Mouse (Mus musculus) adrenal gland, postnatal 14 days (tissue): ENCODE results near the gene Cstb. TPM values are rescaled to one million over a fixed set of nuclear protein-coding genes. Genes with fewer than 3 reads are reported as not detected.

ENCODE experiments used
- DNase-seq: peaks from one replicate; pipeline ENCODE4 v3.0.0; 2021; ENCODE audit warnings: mixed read lengths
- microRNA-seq, 2 experiments: library from miRNA; unstranded; fragments of <30 nt; microRNA quantifications; one replicate each; pipeline ENCODE4 v1.2.0; 2021
- total RNA-seq: library from RNA; stranded (reverse); gene quantifications from 2 replicates; pipeline ENCODE4 v1.2.3, GENCODE M21; 2021

Gene Cstb
- total RNA-seq, 1 experiment from 2014 or later: 179 TPM

DNA sequence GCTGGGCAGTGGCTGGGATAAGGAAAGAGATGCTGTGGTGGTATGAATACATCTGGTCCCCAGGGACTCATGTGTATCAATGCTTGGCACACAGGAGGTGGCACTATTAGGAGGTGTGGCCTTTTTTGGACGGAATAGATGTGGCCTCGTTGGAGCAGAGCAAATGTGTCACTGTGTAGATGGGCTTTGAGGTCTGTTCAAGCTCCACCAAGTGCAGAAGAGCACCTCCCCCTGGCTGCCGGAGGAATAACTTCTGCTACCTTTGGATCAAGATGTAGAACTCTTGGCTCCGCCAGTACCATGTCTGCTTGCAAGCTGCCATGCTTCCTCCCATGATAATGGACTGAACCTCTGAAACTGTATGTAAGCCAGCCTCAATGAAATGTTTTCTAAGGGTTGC, 36.3 kb downstream of the Cstb start:
- no peak for DNase-seq

DNA sequence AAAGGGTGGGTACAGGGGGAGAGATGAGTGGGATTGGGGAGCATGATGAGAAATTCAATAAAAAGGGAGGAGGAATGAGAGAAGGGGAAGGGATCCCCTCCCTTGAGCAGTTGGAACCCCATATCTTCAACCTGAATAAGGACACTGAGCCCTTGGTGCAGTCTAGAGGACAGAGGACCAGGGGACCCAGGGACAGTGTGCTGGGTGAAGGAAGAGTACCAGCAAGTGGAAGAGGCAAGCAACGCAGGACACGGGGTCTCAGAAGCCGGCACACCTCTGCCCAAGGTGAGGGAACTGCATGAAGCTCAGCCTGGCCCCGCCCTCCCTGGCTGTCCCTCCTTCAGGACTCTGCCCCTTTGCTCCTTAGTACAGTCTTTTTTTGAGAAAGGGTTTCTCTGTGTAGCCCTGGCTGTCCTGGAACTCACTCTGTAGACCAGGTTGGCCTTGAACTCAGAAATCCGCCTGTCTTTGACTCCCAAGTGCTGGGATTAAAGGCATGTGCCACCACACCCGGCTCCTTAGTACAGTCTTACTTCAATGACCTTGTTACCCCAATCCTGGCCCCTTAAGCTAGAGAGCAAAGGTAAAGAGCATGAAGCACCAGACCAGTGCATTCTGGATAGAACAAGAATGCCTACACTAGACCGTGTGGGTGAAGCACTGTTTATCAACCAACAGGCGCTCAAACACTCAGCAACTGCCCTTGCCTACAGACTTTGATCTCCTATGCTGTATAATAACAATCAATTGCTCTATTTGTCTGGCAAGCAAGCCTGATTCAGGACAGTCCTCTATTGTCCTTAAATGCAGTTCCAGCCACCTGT, 37.7 kb downstream of the Cstb start:
- DNase-seq: no peak

- no peak for DNase-seq
Measured at GRCm38 (mm10) chr10:78463769-78464167, 38.3 kb downstream of the Cstb start.

DNA sequence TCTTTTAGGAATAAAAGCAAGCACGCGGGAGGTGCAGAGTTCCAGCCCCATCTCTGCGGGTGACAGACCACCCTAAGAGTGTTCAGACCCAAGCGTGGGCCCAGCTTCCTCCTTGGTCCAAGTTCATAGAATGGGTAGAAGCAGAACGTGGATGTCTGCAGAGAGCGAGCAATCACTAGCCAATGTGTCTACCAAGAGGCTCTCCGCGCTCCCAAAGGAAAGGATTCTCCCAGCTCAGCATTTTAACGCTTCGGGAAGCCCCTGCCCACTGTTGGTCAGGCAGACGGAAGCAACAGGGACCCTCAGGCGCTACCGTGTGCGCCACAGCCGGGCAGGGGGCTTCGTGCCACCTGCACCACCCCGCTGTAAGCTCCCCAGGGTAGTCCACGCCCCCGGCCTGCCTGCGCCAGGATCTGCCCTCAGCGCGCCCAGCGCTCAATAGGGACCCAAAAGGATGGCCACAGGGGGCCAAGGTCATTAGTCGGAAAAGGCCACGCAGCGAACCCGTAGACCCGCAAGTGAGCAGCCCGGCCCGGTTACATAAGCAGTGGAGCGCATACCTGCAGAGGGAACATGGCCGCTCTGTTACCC, 38.8 kb downstream of the Cstb start:
- DNase-seq: no peak

DNA sequence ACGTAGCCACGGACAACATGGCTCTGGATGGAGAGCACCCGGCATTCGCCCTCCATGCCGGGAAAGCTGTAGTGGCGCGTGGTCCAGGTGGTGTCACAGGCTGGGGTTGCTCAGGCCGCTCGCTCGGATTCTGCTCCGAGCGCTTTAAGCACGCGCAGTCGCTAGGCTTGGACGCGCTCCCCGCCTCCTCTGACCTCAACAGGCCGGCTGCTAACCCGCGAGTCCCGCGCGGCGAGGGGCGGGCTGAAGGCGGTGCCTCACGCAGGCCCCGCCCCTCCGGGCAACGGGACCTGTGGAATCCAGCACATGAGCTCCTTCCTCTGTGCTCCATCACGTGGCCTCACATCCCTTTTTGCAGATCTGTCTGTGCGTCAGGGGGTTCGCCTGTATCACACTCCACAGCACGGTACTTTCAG, 39.3 kb downstream of the Cstb start, which contains the start of gene Pdxk:
Pdxk (minus strand) TSS at position 184 of the 416 bp plus-strand sequence.
- DNase-seq: peak; percentile 95

- no peak for DNase-seq
Measured at GRCm38 (mm10) chr10:78465472-78465871, 40.0 kb downstream of the Cstb start.

GRCm38 (mm10) chr10:78466647-78467046, 41.2 kb downstream of the Cstb start:
- no peak for DNase-seq

DNA sequence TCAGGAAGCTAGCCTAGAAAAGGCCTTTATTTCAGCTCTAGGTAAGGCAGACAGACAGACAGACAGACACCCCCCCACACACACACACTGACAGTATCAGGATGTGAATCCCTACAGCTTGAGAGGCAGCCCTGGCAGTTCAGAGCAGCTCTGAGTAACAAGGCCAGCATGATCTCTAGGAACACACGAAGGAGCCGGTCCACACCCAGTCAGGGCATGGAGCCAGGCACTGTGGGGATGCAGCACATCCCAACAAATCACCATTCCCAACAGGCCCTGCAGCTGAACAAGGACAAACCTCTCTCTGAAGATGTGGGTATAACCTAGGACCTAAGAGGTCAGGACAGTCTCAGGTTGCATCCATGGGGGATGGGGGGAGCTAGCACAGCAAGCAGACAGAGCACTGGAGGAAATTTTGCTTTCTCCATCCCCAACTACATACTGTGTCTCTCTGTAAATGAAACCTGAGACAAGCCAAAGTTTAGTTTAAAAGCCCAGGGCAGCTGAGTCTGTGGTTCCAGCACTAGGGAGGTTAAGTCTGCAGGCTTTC, 42.4 kb downstream of the Cstb start:
- peak; percentile 83 for DNase-seq

DNA sequence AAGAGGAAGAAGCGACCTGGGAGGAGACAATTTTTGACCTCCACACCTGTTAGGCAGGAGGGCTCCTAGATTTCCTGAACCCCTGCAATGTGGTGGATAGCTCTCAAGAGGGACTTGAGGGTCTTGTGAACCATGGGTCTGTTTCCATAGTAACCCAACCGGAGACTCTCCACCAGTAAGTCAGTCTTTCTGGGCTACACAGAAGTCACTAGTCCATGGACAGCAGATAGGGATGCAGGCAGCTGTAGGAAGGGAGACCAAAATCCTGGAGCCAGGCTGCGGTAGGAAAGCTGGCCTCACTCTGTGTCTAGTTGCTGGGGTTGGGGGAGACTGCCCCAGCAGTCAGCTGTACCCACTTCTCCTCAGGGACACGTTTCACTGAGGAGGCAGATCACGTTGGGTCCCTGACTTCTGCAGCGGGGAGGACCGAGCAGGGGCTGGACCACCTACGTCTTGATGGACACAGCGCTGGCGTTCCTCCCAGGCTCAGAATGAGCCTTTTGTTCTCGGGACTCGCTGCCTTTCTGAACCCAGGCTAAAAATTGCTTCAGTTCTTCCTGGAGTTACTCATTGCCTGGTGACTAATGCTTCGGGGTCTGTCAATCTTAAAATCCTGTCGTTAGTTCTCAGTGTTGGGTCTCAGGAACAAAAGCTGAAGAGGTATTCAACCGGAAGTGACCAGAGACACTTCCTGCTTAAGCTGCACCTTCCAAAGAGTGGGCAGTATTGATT, 45.3 kb downstream of the Cstb start:
- no peak for DNase-seq

- peak; percentile 71 for DNase-seq
Measured at GRCm38 (mm10) chr10:78472046-78472445, 46.6 kb downstream of the Cstb start.

GRCm38 (mm10) chr10:78473434-78473833, 48.0 kb downstream of the Cstb start:
- DNase-seq: no peak

- no peak for DNase-seq
Measured at GRCm38 (mm10) chr10:78474759-78475158, 49.3 kb downstream of the Cstb start.

GRCm38 (mm10) chr10:78476821-78477220, 51.4 kb downstream of the Cstb start:
- no peak for DNase-seq

Small RNA genes lying within 50 kb of the gene (microRNA-seq; reads per million reads assigned to microRNA genes)
- gene Mir6410: 0 reads per million in 2 experiments
- gene Mir6907: 0 to 1.1 reads per million in 2 experiments
- 0 reads per million in 2 experiments for gene Mir6908

Other genes starting within 250 kb of the Cstb start
- gene Pwp2, start 240.5 kb upstream of the Cstb start, total RNA-seq: 16.5 and 17.9 TPM in 2 replicates
- 47.2 and 53.7 TPM in 2 replicates for gene Trappc10, start 181.0 kb upstream of the Cstb start, total RNA-seq
- gene Agpat3, start 73.2 kb upstream of the Cstb start, total RNA-seq: 323 and 324 TPM in 2 replicates
- 199 and 221 TPM in 2 replicates for gene Rrp1, start 12.6 kb upstream of the Cstb start, total RNA-seq
- 21.5 and 26.2 TPM in 2 replicates for gene Pdxk, start 39.3 kb downstream of the Cstb start, total RNA-seq
- gene Olfr1358, start 91.8 kb downstream of the Cstb start, total RNA-seq: not detected in 2 replicates
- 38.7 and 60.7 TPM in 2 replicates for gene Ilvbl, start 148.7 kb downstream of the Cstb start, total RNA-seq
- 28.8 and 37.0 TPM in 2 replicates for gene Syde1, start 166.3 kb downstream of the Cstb start, total RNA-seq
- gene Olfr1357, start 192.4 kb downstream of the Cstb start, total RNA-seq: not detected in 2 replicates